Mouse (Mus musculus) E14TG2a.4 (cell line): ENCODE results near the gene Dnajc8.

ENCODE experiments used
- CTCF ChIP-seq: conservative IDR thresholded peaks from 2 replicates; pipeline ENCODE4 v1.5.1; 2014; ENCODE audit warnings: low read length
- POU5F1 ChIP-seq: IDR thresholded peaks from 2 replicates; pipeline ENCODE4 v1.6.1; 2014; ENCODE audit warnings: low read length, borderline replicate concordance

DNA sequence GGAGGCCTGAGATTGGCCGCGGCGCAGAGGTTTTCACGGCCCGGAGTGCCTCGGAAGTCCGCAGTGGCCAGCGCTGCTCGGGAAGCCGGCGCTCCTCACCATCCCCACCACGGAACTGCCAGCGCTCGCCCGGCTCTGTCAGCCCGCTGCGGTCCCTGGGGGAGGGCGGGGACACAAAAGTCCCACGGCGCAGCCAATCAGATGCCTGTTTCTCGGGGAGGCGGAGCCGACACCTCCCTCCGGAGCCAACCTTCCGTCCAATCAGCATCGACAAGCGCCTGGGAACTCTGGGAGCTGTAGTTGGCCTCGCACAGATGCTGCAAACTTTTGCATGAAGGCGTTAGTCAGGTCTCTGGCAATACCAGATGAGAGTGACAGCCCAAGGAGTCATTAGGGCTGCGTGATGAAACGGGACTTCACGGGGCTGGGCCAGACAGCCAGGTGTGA, 25.0 kb upstream of the Dnajc8 start, which contains the start of gene Sesn2:
- TF ChIP-seq CTCF, result no peak
- TF ChIP-seq POU5F1, result no peak
